Mouse (Mus musculus) mouse embryonic stem cell (cell line): ENCODE data around the gene Trim3.

Experiments used
- in situ Hi-C, 2 experiments: fragments of 300-500 bp; cut with MboI; formaldehyde crosslinking; loops; 1 replicate in 1 of 2; 3 replicates in 1 of 2; pipeline ENCODE4 v1.14.3; 2019 to 2020; ENCODE audit warnings: low sequenced_read_pairs in 2 of 2, low pct_unique_long_range_greater_than_20kb in 1 of 2, mixed read lengths in 1 of 2; ENCODE audit not compliant: unreplicated experiment in 1 of 2

Gene Trim3

DNA sequence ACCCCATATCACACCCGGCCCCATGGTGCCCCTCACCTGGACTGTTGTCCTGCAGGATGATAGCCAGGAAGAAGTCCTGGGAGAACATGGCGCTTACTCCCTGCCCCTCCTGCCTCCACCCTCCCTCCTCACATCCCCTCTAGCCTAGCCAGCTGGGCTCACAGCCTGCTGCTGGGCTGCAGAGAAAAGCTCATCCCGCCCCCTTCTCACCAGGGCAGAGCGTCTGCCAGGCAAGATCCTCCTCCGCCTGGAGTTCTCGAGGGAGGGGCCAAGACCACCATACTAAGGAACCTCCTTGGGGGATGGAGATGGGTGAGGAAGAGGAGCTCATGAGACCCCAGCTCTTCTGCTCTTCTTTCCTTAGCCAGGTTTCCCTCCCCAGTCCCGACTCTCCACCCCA lies 64.8 kb downstream of the Trim3 start:
- in situ Hi-C loops, result no loop called here

DNA sequence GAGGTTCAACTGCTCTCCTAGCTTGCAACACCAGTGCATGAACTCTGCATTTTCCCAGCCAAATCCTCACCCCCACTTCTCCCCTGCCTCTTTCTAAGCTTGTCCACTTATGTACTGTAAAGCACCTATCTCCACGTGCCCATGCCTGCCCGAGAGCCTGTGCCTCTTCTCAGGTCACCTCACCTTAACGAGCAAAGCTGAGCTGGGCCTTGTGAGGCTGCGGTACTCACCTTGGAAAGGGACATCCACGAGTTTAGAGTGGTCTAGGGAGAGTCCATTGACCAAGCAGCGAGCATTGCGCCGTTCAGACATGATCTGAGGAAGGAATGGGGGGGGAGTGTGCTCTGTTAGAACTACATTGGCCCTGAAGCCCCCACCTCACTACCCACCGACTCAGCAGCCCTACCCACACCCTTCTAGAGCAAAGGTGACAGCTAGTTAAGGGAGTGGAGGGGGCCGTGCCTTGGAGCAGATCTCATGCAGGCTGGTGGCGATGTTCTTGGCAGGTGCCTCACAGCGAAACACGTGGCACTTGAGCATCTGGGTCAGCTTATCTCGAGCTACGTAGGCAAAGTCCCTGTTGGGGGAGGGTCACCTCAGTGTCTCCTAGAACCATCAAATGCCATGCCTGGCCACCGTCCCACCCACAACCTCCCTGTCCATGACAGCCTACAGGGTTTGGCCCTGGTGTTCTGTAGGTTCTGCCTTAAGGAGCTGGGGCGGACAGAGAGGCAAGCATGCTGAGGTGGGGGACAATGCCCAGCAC lies 68.1 kb downstream of the Trim3 start:
- in situ Hi-C loops, result no loop called here

DNA sequence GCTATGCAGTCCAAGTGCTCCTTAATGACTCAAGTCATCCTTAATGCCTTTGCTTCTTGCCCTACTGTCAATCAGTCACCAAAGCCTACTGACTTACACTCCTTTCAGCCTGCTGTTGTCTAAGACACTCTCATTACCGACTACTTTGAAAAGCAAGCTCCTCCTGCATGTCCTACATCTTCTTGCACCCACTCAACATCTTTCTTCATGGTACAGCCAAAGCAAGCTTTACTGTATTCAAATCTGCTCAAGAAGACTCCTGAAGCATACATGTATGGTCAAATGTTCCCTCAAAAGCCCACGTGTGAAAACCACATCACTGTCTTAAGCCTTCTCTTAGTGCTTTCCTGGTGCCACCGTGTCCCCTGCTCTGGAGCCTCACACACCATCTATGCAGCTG lies 70.0 kb downstream of the Trim3 start:
- in situ Hi-C loops, result no loop called here

DNA sequence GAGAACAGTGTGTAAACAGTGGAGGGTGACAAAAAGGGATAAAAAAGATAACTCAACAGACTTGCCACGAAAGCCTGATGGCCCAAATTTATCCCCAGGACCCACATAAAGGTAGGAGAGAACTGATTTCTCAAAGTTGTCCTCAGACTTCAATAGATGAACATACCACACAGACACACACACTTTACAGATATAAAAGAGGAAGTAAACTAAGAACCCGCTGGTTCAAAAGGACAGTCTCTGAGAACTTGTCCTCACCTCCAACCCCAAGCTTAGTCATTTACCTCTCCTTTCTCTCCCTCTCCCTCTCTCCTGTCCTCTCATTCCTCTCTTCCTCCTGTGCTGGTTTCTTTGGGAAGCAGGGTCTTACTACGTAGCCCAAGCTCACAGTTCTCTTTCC lies 71.1 kb downstream of the Trim3 start:
- in situ Hi-C loops, result no loop called here

DNA sequence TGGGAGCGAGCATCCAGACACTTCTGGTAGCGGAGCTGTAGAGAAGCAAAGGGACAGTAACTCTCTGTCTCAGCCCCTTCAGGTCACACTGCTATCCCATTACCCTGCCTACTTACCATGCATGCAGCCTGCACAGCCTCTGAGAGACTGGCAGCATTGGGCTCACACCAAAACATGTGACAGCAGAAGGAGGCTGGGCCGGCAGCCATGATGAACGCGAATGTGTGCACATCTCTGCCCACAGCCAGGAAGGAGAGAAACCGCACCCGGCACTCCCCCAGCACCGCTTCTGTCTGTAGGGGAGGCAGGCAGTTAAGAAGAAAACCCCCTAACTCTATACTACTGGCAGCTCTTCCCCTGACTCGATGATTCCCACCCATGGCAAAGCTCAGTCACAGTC lies 74.4 kb downstream of the Trim3 start:
- in situ Hi-C loops, result no loop called here

DNA sequence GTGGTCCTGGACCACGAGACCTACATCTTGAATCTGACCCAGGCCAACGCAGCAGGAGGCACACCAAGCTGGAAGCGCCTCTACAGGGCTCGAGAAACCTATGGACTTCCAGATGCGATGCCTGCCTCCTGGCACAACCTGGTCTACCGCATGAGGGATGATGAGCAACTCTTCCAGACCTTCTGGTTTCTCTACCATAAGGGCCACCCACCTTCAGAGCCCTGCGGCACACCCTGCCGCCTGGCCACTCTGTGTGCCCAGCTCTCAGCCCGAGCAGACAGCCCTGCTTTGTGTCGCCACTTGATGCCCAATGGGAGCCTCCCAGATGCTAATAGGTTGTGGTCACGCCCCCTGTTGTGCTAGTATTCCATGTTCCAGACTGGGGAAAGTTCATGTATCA lies 75.7 kb downstream of the Trim3 start:
- in situ Hi-C loops, result no loop called here

DNA sequence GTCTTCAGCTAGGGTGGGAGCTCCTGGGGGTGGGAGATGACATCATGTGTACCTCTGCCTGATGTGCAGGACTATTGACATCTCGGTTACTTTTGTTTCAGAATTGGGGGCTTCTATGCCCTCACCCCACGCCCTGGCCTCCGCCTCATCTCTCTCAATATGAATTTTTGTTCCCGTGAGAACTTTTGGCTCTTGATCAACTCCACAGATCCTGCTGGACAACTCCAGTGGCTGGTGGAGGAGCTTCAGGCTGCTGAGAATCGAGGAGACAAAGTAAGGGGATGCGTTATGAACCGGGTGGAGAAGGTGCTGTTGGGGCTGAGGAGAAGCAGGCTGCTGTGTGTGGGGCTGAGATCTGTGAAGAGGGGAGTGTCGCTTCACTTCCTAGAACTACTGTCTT lies 77.0 kb downstream of the Trim3 start:
- in situ Hi-C loops, result no loop called here

DNA sequence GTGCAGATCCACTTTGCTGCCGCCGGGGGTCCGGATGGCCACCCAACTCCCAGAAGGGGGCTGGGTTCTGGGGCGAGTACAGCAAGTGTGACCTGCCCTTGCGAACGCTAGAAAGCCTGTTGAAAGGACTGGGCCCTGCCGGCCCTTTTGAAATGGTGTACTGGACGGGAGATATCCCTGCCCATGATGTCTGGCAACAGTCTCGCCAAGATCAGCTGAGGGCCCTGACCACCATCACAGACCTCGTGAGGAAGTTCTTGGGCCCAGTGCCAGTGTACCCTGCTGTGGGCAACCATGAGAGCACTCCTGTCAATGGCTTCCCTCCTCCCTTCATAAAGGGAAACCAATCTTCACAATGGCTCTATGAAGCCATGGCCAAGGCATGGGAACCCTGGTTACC lies 77.8 kb downstream of the Trim3 start:
- in situ Hi-C loops, result no loop called here
